Mouse (Mus musculus) forebrain, postnatal 0 days (tissue): Measurements from ENCODE around the gene Gm20662. TPM values are rescaled to one million over a fixed set of nuclear protein-coding genes. Genes with fewer than 3 reads are reported as not detected.

Source experiments
- ATAC-seq: fragments of 200-750 bp; cut with Nextera tagmentation; 2 replicates; pipeline ENCODE4 v1.8.0; 2017; ENCODE audit warnings: mild to moderate bottlenecking, moderate library complexity
- DNase-seq: peaks from one replicate; pipeline ENCODE4 v3.0.0-alpha.2; 2015
- H3K27ac ChIP-seq: fragments of 300-500 bp; sonication (generic); 2 replicates; pipeline ENCODE4 v1.5.1; 2014; ENCODE audit warnings: low read depth, mild to moderate bottlenecking, antibody characterized with exemption, low read length, moderate library complexity, mixed read lengths
- H3K27me3 ChIP-seq: fragments of 300-500 bp; sonication (generic); 2 replicates; pipeline ENCODE4 v1.6.1; 2014; ENCODE audit warnings: mild to moderate bottlenecking, low read length, mixed read lengths; ENCODE audit not compliant: insufficient read depth
- H3K36me3 ChIP-seq: fragments of 300-500 bp; sonication (generic); 2 replicates; pipeline ENCODE4 v1.6.1; 2014; ENCODE audit warnings: mild to moderate bottlenecking, moderate library complexity; ENCODE audit not compliant: insufficient read depth
- H3K4me1 ChIP-seq: fragments of 300-500 bp; sonication (generic); 2 replicates; pipeline ENCODE4 v1.6.1; 2014; ENCODE audit warnings: antibody characterized with exemption; ENCODE audit not compliant: insufficient read depth
- H3K4me2 ChIP-seq: fragments of 300-500 bp; sonication (generic); 2 replicates; pipeline ENCODE4 v1.6.1; 2014; ENCODE audit warnings: low read depth, mild to moderate bottlenecking, moderate library complexity
- H3K4me3 ChIP-seq: fragments of 300-500 bp; sonication (generic); 2 replicates; pipeline ENCODE4 v1.5.1; 2014; ENCODE audit warnings: low read depth, low read length, mixed read lengths
- H3K9ac ChIP-seq: fragments of 300-500 bp; sonication (generic); 2 replicates; pipeline ENCODE4 v1.6.1; 2014; ENCODE audit warnings: mild to moderate bottlenecking
- H3K9me3 ChIP-seq: fragments of 300-500 bp; sonication (generic); 2 replicates; pipeline ENCODE4 v1.6.1; 2016; ENCODE audit warnings: low read length
- CTCF ChIP-seq: sonication (generic); IDR thresholded peaks from 2 replicates; pipeline ENCODE4 v1.5.1; 2016; ENCODE audit warnings: antibody characterized with exemption, control low read depth, low read depth
- WGBS: fragments of 180-500 bp; shearing (Covaris S2); extraction: QIAGEN DNeasy Blood & Tissue Kit; methylation state at CpG from one replicate; pipeline ENCODE4 v1.1.7; 2014; 5-methylcytosine and 5-hydroxymethylcytosine counted together
- polyA plus RNA-seq: library from polyadenylated mRNA; unstranded; fragments of >200 nt; fragmentation: Nextera tagmentation; extraction: Ambion mirVana; gene quantifications from 2 replicates; pipeline ENCODE4 v1.2.1, GENCODE M21; 2015
- total RNA-seq: library from RNA; depleted of rRNA; stranded (reverse); fragments of >200 nt; gene quantifications from 2 replicates; pipeline ENCODE4 v1.2.3, GENCODE M21; 2014; rRNA removed

Gene Gm20662
- total RNA-seq (4.2 and 7.9 TPM in 2 replicates), polyA plus RNA-seq (not detected in 2 replicates)

DNA sequence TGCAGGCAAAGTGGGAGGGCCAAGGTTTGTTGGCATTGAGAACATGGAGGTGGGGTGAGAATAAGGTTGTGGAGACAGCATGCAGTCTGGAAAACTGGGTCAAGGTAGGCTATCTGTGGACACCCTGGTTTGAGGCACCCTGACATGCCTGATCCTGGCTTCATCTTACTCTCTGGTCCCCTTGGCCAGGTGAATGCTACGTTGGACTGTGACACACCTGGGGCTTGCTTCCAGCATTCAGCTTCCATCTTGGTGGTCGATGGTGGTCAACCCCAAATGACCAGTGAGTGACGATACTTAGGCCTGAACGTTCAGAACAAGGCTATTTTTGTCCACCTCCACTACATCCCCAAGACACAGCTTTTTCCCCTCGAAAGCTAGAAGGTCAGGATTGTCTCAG, at the start of gene Gm20662:
Gene Gm20662, plus strand, starts transcription at position 301 of the 400 bp plus-strand sequence.
- H3K9me3 ChIP-seq, result no peaks in the 10 kb centered on the region
- no peaks in the 10 kb centered on the region for H3K27me3 ChIP-seq
- no peak within 1 kb of the TSS for H3K9ac ChIP-seq
- ATAC-seq (no peak), DNase-seq (no peak)
- H3K4me1 ChIP-seq, result no peaks in the 10 kb centered on the region
- WGBS, result 92% methylated on average over 5 of the region's 5 CpGs
- H3K4me3 ChIP-seq, result no peak within 1 kb of the TSS
- TF ChIP-seq CTCF, result no peak
- H3K36me3 ChIP-seq, result no peaks in the 10 kb centered on the region
- H3K4me2 ChIP-seq, result no peak within 1 kb of the TSS
- H3K27ac ChIP-seq, result no peak within 1 kb of the TSS

DNA sequence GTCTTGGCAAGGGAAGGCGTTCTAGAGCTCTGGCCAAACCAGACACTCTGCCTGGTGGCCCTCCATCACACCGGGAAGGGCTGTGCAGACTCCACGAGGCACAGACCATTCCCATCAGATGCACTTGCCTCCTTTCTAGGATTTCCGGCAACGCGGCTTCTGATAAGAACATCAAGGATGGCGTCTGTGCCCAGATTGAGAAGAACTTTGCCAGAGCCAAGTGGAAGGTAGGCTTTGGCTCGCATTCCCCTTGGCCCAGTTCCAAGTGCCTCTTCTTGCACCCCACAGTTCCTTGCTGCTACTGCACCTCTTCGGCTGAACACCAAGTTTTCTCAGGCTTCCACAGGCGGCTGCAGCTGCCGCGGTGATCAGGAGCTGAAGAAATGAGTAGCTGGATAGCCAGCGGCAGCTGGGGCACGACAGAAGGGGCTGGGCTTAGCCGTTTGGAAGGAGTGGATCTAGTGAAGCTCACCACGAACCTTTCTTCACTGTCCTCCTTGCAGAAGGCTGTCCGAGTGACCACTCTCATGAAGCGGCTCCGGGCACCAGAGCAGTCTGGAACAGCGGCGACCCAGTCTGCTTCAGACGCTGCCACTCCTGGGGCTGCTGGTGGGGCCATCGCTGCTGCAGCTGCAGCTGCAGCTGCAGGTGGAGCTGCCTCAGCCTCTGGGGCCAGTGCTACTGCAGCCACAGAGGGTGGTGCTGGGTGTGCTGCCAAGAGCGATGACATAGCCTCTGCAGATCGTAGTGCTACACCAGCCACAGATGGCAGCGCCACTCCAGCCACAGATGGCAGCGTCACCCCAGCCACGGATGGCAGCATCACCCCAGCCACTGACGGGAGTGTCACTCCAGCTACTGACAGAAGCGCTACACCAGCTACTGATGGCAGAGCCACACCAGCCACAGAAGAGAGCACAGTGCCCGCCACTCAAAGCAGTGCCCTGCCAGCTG, 48.6 kb upstream of the Gm20662 start:
- no peaks in the 10 kb centered on the region for H3K27me3 ChIP-seq
- no peak overlapping the region for H3K27ac ChIP-seq
- H3K9me3 ChIP-seq, result no peaks in the 10 kb centered on the region
- H3K4me3 ChIP-seq, result no peak overlapping the region
- no peak overlapping the region for H3K4me2 ChIP-seq
- no peak overlapping the region for H3K9ac ChIP-seq
- no peak for TF ChIP-seq CTCF
- H3K4me1 ChIP-seq, result no peaks in the 10 kb centered on the region
- DNase-seq (no peak), ATAC-seq (no peak)
- 85% methylated on average over 31 of the region's 31 CpGs for WGBS
- H3K36me3 ChIP-seq, result peaks cover 25% of the 10 kb centered on the region

DNA sequence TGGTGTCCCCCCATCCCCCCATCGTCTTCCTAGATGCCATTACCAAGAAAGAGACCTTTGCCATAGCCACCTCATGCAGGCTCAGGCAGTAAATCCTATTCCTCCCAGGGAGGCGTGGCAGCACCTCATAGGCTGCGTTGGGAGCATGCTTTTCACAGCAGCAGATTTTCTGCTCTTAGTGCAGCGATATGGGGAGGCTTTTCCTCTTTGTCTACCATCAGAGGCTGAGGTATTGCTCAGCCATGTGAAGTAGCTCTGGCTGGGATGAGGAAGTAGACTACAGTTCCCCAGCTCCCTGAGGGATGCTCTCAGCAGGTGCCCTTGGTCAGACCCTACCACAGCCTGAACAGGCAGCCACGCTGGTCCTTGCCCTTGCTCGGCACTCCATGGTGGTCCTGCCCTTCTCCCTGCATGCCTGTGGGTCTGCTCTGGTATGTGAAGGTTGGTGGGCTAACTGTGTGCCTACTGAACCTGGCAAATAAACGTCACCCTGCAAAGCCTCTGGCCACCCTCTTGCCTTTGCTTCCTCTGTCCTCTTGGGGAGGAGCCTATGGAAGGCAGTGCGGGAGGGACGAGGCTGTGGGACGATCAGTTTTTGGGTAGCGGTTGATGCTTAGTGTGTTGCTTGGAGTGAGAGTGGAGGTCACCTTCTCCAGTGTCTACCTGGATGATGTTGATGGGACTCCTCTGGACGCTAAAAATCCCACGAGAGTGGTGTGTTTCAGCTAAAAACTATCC, 46.8 kb upstream of the Gm20662 start:
- H3K4me3 ChIP-seq, result no peak overlapping the region
- no peak for ATAC-seq
- H3K27ac ChIP-seq, result no peak overlapping the region
- no peaks in the 10 kb centered on the region for H3K27me3 ChIP-seq
- H3K4me1 ChIP-seq, result no peaks in the 10 kb centered on the region
- no peak overlapping the region for H3K9ac ChIP-seq
- H3K4me2 ChIP-seq, result no peak overlapping the region
- 82% methylated on average over 13 of the region's 13 CpGs for WGBS
- peaks cover 25% of the 10 kb centered on the region for H3K36me3 ChIP-seq
- DNase-seq, result no peak
- no peak for TF ChIP-seq CTCF
- H3K9me3 ChIP-seq, result no peaks in the 10 kb centered on the region

DNA sequence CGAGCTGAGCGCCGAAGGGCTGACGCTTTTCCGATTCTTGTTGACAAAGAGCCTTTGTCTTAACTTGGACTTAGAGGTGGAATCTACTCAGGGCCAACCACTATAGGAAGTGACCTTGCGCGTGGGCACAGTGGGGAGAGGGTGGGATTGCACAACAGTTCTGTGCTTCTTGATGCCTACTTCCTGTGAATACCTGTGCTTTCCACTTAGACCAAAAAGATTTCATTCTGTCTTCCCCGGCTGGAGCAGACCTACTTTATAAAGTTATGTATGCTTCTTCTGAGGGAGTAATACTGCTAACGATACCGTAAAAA, 46.3 kb upstream of the Gm20662 start, which contains the start of gene Traip:
Gene Traip, plus strand, starts transcription at position 215 of the 314 bp plus-strand sequence.
- no peak for ATAC-seq
- 85% methylated on average over 10 of the region's 10 CpGs for WGBS
- no peak for DNase-seq
- peak within 1 kb of the TSS; percentile 78 for H3K27ac ChIP-seq
- H3K36me3 ChIP-seq, result peaks cover 25% of the 10 kb centered on the region
- H3K4me3 ChIP-seq, result peak within 1 kb of the TSS; percentile 54
- no peaks in the 10 kb centered on the region for H3K27me3 ChIP-seq
- peak within 1 kb of the TSS; percentile 60 for H3K9ac ChIP-seq
- no peaks in the 10 kb centered on the region for H3K4me1 ChIP-seq
- TF ChIP-seq CTCF, result no peak
- H3K9me3 ChIP-seq, result no peaks in the 10 kb centered on the region
- H3K4me2 ChIP-seq, result peak within 1 kb of the TSS; percentile 79

DNA sequence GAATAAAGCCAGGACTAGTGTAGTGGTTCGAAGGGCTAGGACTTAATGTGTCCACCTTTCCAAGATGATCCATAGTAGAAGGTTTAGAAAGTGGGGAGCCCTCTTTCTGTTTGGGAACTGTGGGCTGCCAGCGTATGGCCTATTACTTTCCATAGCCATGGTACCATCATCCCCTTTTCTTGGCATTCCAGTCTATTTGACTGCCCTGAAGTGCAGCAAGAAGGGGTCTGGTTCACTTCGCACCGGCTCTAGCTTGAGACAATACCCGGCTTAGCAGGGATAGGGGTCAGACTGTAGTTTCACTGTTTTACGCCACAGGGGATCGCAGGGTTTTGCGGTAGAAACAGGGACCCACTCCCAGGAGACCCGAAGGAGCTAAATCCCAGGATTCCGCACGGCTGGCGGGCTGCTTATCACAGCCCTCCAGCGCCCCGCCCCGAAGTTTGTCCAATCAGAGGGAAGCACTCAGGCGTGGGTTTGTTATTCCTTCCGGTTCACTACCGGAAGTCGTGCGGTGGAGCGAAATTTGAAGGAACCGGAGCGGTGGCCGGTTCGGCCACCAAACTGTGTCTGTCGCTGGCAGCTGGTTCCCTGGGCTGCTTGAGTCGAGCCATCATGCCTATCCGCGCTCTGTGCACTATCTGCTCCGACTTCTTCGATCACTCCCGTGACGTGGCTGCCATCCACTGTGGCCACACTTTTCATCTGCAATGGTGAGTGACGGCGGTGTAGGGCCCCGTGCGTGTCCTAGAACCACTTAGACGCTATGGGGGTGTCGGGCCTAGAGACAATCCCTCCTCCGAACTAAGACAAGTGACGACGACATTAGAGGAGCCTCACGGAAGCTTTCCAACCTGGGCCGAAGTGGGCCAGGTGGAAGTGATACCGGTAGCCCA, 45.4 kb upstream of the Gm20662 start:
- ATAC-seq (peak; percentile 100), DNase-seq (peak; percentile 95)
- H3K9me3 ChIP-seq, result no peaks in the 10 kb centered on the region
- H3K4me1 ChIP-seq, result no peaks in the 10 kb centered on the region
- 14% methylated on average over 45 of the region's 45 CpGs for WGBS
- H3K9ac ChIP-seq, result peak overlapping the region; percentile 60
- peaks cover 25% of the 10 kb centered on the region for H3K36me3 ChIP-seq
- peak overlapping the region; percentile 54 for H3K4me3 ChIP-seq
- H3K4me2 ChIP-seq, result peak overlapping the region; percentile 79
- H3K27ac ChIP-seq, result peak overlapping the region; percentile 78
- no peak for TF ChIP-seq CTCF
- H3K27me3 ChIP-seq, result no peaks in the 10 kb centered on the region

DNA sequence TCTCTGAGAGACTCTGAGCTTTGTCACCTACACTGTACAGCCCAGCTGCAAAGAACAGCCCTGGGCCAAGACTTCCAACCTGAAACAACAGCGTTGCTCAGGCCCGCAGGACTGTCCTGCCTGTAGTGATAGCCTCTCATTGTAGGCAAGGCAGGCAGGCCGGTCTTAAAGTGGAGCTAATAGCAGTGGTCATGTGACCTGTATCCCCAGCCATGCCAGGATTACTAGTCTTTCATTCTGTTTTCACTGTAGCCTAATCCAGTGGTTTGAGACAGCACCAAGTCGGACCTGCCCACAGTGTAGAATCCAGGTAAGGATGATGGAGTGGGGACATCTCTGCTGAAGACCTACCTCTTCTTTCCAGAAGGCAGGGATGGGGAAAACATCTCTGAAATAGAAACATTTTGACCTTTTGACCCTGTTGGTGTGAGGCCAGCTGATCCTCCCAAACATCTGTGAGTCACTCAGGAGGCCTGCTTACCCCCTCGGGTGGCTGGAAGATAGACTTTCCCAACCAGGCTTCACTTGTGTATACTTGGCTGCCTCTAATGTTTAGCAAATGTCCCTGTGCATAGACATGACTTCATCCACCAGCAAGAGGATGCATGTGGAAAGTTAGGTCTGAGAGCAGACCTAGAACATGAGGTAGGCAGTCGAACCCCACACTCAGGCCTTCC, 40.4 kb upstream of the Gm20662 start:
- H3K36me3 ChIP-seq, result peaks cover 10% of the 10 kb centered on the region
- no peak overlapping the region for H3K4me2 ChIP-seq
- H3K27ac ChIP-seq, result no peak overlapping the region
- H3K9me3 ChIP-seq, result no peaks in the 10 kb centered on the region
- no peak for TF ChIP-seq CTCF
- 89% methylated on average over 6 of the region's 6 CpGs for WGBS
- no peaks in the 10 kb centered on the region for H3K27me3 ChIP-seq
- no peak overlapping the region for H3K9ac ChIP-seq
- ATAC-seq (no peak), DNase-seq (no peak)
- H3K4me1 ChIP-seq, result 0 out of 2 replicates have a peak, but pooled peaks cover 4% of the 10 kb centered on the region
- no peak overlapping the region for H3K4me3 ChIP-seq
